Mouse (Mus musculus): ENCODE data around the gene Ppp3ca.

- TF ChIP-seq CTCF (conservative IDR thresholded peaks at IDR 0.05; ENCODE audit: low read length): no peak
- TF ChIP-seq POU5F1 (IDR thresholded peaks at IDR 0.05; ENCODE audit: borderline replicate concordance, low read length): no peak
These were observed 296.9 kb downstream of the Ppp3ca start for GRCm38 (mm10) chr3:136966786-136967185.
